Mouse (Mus musculus) kidney, adult 18-20 months (tissue): ENCODE data around the gene Arhgef3.

Experiments used
- DNase-seq: peaks from one replicate; pipeline ENCODE4 v3.0.0; 2021

Gene Arhgef3

GRCm38 (mm10) chr14:27327862-27328261 lies 213.2 kb downstream of the Arhgef3 start:
- DNase-seq: no peak

DNA sequence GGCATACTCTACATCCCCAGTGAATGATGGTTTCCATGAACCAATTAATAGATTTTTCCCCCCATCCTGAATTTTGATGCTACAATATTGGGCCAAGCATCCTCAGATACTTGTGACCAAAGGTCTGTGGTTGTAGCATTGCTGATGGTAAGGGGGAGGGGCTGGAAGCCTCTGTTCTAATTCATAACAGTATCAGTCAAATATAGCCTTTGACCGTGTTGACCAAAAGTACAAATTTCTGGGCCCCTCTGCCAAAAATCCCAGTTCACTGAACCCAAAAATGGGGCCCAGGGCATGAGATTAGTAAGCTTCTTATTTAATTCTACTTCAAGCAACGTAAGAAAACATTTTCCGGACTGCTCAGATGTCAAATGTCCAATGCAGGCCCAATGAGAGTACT lies 214.3 kb downstream of the Arhgef3 start:
- DNase-seq: no peak

- no peak for DNase-seq
These were observed 216.9 kb downstream of the Arhgef3 start for GRCm38 (mm10) chr14:27331490-27332035.

GRCm38 (mm10) chr14:27332359-27332987 lies 217.8 kb downstream of the Arhgef3 start:
- DNase-seq: no peak

DNA sequence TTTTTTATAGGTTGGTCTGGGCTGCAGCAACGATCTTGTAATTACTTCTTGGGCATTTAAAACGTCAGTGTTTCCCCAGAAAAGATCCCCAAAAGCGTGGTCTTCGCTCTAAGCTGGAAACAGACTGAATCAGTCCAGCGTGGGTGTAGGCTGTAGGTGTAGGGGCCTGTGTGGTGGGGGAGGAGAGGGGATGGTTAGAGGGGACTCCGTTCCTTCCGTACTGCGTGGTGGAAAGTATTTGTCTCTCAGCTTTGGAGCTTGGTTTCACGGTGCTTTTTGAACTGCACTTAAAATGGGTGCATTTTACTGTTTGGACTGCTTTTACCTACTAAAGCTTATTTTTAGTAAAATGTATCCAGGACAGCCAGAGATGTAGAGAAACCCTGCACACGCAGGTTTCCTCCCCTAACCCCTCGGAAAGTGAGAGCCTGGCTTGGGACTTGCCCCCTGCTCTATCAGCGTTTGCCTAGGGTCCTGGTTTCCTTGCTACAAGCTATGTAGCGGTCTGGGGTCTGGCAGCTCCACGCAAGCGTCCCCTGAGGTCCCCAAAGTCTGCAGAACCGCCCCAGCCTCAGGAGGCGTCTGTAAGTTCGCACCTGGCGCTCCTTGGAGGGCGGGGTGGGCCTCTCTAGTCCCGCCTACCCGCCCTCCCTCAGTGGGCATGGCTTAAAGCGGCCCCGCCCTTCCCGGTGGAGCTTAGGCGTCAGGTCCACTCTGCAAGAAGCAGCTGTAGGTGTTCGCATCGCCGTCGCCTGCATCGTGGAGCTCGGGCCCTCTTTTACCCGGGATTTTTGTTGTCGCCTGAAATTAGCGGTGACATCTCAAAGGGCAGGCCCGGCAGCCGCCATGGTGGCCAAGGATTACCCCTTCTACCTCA lies 220.9 kb downstream of the Arhgef3 start:
- peak; percentile 92 for DNase-seq

DNA sequence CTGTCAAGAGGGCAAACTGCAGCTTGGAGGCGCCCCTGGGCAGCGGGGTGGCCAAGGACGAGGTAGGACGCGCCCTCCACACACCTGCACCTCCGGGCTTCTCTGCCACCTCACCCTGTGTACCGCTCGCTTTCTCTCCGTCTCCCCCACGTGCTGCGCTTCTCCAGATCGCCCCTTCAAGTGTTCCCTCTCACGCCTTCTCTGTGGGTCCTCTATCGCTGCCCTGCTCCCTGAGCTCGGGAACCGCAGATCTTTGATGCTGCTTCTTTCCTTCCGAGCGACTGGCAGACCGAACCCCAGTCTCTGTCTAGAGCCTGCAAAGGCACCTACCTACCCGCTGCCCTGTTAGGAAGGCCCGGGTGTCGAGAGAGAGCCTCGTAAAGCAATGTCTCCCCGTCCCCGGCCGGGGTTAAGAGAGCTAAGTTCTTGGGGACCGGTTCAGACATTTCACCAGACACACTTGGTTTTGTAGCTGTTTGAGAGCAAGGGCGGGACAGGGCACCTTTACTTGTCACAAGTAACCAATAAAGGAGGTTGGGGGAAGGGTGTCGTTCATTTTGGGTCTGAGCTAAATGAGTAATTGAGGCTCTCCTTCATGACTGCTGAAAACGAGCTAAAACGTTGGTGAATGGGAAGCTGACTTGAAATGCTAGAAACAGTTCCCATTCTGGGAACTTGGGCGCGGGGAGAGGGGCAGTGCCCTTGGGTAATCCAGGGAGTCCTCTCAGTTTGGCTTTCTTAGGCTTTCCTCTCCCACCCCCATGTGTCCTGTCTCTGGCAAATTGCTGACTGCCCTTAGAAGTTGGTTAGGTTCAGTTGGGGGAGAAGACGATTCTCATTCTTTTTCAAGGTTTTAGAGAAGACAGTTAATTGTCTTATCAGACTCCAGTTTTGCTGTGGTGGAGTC lies 221.8 kb downstream of the Arhgef3 start:
- DNase-seq: no peak

DNA sequence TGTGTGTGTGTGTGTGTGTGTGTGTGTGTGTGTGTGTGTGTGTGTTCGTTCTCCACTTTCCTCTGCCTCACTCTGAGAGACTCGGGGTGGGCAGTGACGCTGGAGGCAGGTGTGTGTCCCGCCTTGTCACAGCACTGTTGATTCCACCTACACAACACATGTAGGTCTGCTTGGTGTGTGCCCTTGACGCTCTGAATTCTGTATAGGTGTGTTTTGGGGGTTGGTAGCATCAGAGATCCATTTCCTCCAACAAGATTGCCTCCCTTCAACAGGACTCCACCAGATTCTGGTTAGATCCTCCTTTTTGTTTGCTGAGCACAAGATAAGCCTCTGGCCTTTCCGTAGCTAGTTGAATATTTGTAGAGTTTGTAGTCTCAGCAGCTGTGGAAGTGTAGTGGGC lies 222.5 kb downstream of the Arhgef3 start:
- DNase-seq: no peak

DNA sequence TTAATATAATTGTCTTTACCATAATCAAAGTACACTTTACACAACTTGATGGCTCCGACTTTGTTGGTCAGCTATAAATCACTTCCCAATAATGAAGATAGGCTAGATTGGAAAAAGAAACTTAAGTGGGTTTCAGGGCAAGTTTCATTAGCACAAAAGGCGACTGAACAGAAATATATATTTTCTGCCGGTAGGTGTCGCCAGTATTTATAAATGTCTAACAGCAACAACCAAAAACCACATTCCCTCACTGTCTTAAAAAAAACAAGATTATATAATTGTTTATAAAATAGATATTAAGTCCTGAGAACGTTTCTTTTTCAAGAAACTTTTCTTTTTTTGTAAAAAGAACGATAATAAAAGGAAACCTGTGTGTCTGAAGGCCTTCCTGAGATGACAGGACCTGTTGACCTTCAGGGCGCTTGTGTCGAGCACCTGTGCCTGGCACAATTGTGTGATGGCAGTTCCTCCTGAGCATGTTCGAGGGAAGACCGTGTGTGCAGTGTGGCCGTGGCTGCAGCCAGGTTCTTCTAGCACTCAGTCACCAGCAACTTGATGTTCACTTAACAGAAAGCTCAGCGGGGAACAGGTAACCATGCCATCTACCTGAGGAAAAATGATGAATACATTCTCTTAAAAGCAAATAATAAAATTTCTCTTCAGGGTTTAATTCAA lies 223.5 kb downstream of the Arhgef3 start:
- no peak for DNase-seq

- no peak for DNase-seq
These were observed 226.2 kb downstream of the Arhgef3 start for GRCm38 (mm10) chr14:27340682-27341415.

DNA sequence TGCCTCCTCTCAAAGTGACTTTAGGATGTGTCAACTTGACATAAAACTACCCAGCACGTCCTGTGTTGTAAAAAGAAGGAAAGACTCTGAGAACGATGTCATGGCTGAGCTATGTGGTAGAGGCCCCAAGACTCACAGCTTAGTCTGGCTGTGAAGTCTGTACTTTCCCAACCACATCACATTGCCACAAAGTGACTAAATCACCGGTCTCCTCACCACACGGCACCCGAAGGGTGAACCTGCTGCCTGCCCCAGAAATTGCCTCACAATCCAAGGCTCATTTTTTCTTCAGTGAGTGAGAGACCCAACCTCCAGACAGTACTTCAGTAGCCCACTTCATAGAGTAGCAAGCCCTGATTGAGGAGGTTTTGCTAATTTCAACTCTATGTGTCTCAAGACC lies 226.8 kb downstream of the Arhgef3 start:
- no peak for DNase-seq

DNA sequence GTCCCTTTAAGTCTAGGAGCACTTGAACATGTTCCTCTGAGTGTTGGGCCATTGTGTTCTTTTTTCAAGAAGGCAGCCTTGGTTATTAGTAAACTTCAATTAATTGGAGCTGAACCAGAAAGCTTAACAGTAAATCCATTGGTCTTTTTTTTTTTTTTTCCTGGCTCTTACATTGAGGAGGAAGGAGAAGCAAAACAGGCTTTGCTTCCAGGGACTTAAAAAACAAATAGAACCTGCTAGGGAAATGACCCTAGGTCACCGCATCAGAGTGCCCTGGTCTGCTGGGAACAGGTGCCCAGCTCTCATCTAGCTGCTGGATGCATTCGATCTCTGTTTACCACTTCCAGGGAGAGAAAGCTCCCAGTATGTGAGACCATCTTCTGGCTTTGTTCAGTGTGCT lies 227.8 kb downstream of the Arhgef3 start:
- DNase-seq: no peak

DNA sequence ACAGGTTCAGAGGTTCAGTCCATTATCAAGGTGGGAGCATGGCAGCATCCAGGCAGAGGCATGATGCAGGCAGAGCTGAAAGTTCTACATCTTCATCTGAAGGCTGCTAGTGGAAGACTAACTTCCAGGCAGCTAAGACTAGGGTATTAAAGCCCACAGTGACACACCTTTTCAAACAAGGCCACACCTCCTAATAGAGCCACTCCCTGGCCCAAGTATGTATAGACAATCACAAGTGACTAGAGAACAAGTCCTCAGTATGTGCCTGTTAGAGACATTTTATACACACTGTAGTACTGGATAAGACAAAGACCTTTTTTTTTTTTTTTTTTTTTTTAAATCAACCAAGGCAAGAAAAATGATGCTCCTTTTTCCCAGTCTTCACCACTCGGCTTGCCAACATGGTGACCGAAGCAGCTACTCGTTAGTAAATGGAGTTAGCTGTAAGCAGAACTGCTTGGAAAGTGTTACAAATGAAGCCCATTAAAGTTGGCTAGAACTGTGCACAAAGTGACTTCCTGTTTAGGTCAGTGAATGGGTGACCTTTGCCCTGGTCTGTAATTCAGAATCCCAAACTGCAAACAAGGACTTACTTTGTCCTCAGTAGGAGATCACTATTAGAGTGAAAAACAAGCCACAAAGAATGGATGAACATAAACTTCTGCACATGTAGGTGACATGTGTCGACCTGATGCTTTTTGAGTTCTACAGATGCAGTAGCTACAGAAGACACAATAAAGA lies 229.7 kb downstream of the Arhgef3 start:
- no peak for DNase-seq

- no peak for DNase-seq
These were observed 230.6 kb downstream of the Arhgef3 start for GRCm38 (mm10) chr14:27345051-27345885.

GRCm38 (mm10) chr14:27347224-27347623 lies 232.5 kb downstream of the Arhgef3 start:
- no peak for DNase-seq

- no peak for DNase-seq
These were observed 233.0 kb downstream of the Arhgef3 start for GRCm38 (mm10) chr14:27347666-27348065.

DNA sequence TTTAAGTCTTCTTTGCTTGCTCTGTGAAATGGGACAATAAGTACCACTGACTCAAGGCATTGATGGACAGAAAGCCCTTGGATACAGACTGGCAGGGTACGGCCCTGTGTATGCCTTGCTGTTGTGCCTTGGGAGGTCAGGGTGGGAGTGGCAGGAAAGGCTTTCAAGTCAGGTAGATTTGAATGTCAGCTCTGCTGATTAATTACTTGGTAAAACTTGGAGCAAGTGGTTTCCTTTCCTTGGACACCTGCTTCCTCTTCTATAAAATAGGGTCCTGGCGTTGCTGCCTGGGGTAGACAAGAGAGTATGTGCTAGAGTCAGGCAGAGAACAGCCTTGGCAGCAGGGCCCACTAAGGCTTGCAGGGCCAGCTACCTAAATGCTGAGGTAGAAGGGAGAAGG lies 233.4 kb downstream of the Arhgef3 start:
- DNase-seq: no peak

DNA sequence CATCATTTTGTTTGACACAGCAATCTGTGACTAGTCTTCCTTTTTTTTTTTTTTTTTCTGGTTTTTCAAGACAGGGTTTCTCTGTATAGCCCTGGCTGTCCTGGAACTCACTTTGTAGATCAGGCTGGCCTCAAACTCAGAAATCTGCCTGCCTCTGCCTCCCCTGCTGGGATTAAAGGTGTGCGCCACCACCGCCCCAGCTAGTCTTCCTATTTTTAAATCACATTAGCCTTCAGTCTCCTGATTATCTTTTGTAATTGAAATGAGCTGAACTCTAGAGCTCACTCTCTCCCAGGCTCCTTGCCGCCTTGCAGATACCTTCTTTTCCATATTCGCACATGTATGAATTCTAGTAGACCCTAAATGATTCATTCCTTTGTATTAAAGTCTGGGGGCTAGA lies 234.0 kb downstream of the Arhgef3 start:
- DNase-seq: no peak

DNA sequence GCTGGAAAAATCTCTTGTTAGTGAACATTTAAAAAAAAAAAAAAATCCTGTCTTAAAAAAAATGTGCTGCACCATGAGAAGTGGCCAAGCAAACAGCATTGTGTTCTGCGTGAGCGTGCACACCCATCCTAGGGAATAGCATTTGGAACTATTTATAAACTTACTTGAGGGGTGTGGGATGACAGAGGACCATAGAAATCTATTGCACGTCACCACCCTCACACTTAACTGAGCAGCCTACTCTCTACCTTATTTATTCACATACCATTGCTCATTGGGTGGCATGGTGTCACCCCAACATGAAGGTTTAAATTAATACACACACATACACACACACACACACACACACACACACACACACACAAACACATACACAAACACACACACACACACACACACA lies 234.4 kb downstream of the Arhgef3 start:
- DNase-seq: no peak

DNA sequence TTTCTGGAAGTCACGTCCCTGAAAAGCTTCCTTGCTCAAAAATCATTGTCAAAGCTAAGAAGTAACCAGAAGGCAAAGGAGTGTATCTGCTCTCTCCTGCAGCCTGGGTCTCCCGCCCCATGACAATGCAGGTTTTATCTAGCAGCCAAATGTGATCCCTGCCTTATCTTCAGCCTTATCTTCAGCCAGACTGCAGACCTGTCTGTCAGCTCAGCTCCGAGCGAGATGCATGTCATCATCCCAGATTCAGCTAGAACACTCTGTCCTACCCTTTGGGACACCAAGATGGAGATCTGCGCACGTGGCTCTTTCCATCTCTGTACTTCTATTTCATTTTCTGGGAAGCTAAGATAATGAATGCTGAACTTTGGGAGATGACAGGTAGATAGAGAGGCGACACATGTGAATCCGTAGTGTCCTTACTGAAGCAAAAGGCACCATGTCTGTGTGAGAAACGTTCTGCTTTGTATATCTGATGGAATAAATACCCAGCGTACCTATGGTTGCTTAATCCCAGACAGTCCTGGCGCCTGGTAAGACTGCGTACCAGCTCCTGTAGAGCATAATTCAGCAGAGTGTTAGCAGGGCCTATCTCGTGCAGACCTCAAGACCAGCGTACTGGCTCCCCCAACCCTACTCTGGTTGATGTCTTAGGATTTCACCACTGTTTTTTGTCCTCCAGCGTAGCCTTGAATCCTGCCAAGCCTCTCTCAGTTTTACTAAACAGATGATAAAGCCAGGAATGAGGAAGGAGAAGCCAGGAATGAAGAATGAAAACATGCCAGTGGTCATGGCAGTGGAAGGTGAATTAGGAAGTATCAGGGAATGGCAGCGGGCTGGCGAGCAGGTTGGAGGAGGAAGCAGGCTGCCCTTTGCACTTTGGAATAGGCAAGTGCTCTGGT lies 235.4 kb downstream of the Arhgef3 start:
- no peak for DNase-seq
